Mouse (Mus musculus) liver, adult 2 months (tissue): Measurements from ENCODE around the gene Odf4.

Experiments
- CTCF ChIP-seq: fragments of 200-500 bp; IDR thresholded peaks from 2 replicates; pipeline ENCODE4 v1.5.1; 2011; ENCODE audit warnings: low read depth, low read length, control low read depth
- POLR2A ChIP-seq: fragments of 200-500 bp; IDR thresholded peaks from 2 replicates; pipeline ENCODE4 v1.6.1; 2011; ENCODE audit warnings: low read length, control low read depth; ENCODE audit not compliant: insufficient read depth; ENCODE audit errors: extremely low read depth

DNA sequence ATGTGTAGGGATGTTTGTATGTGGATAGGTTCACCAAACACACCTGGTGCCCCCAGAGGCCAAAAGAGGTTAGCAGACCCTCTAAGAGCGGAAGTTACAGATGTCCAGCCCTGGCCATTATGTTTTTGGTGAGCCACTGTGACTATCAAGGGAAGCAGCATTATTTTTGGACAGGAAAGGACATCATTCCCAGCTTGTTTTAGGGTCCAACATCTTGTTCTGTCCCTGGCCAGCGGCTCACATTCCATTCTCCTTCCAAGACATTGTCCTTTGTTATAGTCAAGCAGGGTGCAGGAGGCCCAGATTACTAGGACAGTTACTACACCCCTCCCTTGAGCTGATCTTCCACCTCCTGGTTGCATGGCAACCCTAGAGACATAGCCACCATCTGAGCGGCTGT lies 19.6 kb downstream of the Odf4 start:
- no peak for TF ChIP-seq CTCF
- TF ChIP-seq POLR2A = no peak
